Mouse (Mus musculus) stomach, postnatal 0 days (tissue): ENCODE measurements at regions not wholly inside any gene's neighbourhood (a gene's known extent, or its start where the extent isn't known, plus 50 kb on each side); places are given as distances from the start of the nearest gene placed in this dataset.

ENCODE experiments used
- CTCF ChIP-seq: IDR thresholded peaks from 2 replicates; pipeline ENCODE4 v1.5.1; 2016; ENCODE audit warnings: antibody characterized with exemption, low read depth, mild to moderate bottlenecking, moderate library complexity
- EP300 ChIP-seq: optimal IDR thresholded peaks from 2 replicates; pipeline ENCODE3; 2016; ENCODE audit warnings: antibody characterized with exemption

- TF ChIP-seq EP300 (no peak), CTCF (no peak)
Measured at GRCm38 (mm10) chr1:126925150-126926035, 94.8 kb upstream of the Nckap5 start.
